Mouse (Mus musculus): Measurements from ENCODE around the gene Ttc16. TPM values are rescaled to one million over a fixed set of nuclear protein-coding genes. Genes with fewer than 3 reads are reported as not detected.

Ttc16 gene
- total RNA-seq, 2 experiments from 2014 or later, result 0.40 to 0.52 TPM

DNA sequence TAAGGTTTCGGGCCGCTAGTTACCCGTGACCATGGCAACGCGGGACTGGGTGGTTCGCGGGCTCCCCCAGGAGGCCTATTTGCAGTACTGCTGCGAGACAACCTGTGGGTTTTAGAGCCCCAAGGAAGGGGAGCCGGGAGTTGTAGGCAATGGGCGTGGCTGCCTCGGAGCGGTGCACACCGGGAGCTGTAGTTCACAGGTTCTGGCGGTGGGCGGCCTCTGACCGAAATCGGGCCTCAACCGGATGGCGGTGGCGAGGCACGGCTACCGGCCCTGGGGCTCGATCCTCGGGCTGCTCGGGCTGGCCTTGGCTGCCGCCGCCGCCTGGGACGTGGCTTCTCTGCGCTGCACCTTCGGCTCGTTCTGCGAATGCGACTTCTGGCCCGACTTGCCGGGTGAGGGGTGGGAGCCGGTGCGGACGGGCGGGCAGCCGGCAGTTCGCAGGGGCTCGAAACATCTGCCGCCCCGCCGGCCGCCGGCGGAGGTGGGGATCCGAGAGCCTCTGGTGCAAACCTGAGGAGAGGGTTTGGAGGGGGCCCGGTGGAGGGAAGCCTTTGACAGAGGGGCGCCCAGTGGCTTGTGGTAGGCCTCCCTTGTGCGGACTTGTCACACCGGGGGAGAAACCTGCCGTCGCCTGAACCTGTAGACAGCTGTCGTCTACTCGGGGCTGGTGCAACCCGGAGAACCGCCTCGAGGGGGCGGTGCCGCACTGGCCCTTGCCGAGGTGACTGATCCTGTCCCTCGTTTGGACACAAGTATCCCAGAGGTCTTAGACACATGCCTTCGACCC is 18.2 kb downstream of the Ttc16 start, which contains the start of gene Tor2a:
TSS of gene Tor2a (plus strand) at position 179 of the 790 bp plus-strand sequence.
- DNase-seq (ENCODE audit: extremely low spot score in 1 of 2, low spot score in 2 of 2), result peak; percentile 96
- peak within 1 kb of the TSS; percentile 92 for H3K4me3 ChIP-seq
- H3K27ac ChIP-seq, result peak within 1 kb of the TSS; percentile 96
- intact Hi-C loops (cut with DNase I), result loop anchor here (1.0 to 5.0 kb wide), 2 partner anchors 44 to 125 kb away; partner anchors contain the start of gene Cdk9
- peak; percentile 98 for TF ChIP-seq CTCF (IDR thresholded peaks at IDR 0.05)

DNA sequence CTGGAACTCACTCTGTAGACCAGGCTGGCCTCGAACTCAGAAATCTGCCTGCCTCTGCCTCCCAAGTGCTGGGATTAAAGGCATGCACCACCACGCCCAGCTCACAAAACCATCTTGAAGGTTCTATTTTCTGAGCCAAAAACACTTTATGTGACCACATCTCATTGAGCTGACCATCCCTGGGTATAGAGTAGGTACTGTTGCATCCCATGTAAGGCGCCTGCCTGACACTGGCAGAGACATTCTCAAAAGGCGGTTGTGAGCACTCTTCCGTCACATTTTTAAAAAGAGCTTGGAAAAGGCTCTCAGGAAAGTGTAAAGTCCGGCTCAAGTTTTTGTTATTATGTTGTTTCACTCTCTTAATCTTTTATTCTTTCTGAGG is 18.8 kb downstream of the Ttc16 start:
- TF ChIP-seq CTCF (IDR thresholded peaks at IDR 0.05), result no peak
- Histone ChIP-seq H3K4me3 (no peak overlapping the region; the same call in 1 of the 2 replicates), H3K27ac (no peak overlapping the region; the same call in 1 of the 2 replicates)
- intact Hi-C loops (cut with DNase I), result loop anchor here (1.0 to 5.0 kb wide), 2 partner anchors 43 to 124 kb away; partner anchors contain the start of gene Cdk9
- no peak for DNase-seq (ENCODE audit: extremely low spot score in 1 of 2, low spot score in 2 of 2)

- no peak overlapping the region for H3K4me3 ChIP-seq
- no peak for DNase-seq (ENCODE audit: extremely low spot score in 1 of 2, low spot score in 2 of 2)
- no peak; the same call in 1 of the 2 replicates for TF ChIP-seq CTCF (IDR thresholded peaks at IDR 0.05)
- intact Hi-C loops (cut with DNase I), result no loop called here
- H3K27ac ChIP-seq, result no peak overlapping the region
These were observed 23.3 kb downstream of the Ttc16 start for GRCm38 (mm10) chr2:32752181-32752580.

GRCm38 (mm10) chr2:32751665-32752033 is 23.8 kb downstream of the Ttc16 start:
- no peak overlapping the region for H3K27ac ChIP-seq
- intact Hi-C loops (cut with DNase I), result no loop called here
- no peak for DNase-seq (ENCODE audit: extremely low spot score in 1 of 2, low spot score in 2 of 2)
- TF ChIP-seq CTCF (IDR thresholded peaks at IDR 0.05), result no peak
- H3K4me3 ChIP-seq, result no peak overlapping the region

DNA sequence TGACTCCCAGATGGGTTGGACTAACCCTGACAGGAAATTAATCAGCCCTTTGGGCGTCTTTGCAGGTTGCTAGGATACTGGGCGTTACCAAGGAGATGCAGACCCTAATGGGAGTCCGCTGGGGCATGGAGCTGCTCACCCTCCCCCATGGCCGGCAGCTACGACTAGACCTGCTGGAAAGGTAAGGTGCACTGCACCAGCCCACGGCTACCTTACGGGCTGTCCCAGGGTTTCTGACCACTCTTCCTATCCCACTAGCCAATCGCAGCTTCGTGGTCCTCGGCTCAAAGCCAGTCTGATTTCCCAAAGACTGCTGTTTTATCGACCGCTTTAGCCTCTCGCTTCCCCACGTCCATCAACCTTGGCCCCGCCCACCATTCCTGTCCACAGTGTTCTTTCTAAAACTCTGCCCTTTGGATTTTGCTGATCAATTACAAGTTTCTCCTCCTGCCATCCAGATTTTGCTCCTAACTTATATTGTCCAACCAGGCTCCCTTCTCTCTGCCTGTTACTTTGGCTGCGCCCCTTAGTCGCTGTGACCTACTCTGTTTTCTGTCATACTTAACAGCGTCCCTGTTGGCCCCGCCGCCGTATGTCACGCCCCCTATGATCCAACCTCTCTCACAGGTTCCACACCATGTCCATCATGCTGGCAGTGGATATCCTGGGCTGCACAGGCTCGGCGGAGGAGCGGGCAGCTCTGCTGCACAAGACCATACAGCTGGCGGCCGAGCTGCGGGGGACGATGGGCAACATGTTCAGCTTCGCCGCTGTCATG is 24.4 kb downstream of the Ttc16 start:
- DNase-seq (ENCODE audit: extremely low spot score in 1 of 2, low spot score in 2 of 2), result no peak
- intact Hi-C loops (cut with DNase I), result no loop called here
- Histone ChIP-seq H3K4me3 (no peak overlapping the region), H3K27ac (no peak overlapping the region)
- TF ChIP-seq CTCF (IDR thresholded peaks at IDR 0.05), result no peak

- Histone ChIP-seq H3K27ac (no peak overlapping the region), H3K4me3 (no peak overlapping the region)
- intact Hi-C loops (cut with DNase I), result no loop called here
- no peak for DNase-seq (ENCODE audit: extremely low spot score in 1 of 2, low spot score in 2 of 2)
- peak; percentile 11 for TF ChIP-seq CTCF (IDR thresholded peaks at IDR 0.05)
These were observed 25.2 kb downstream of the Ttc16 start for GRCm38 (mm10) chr2:32750199-32750598.

- intact Hi-C loops (cut with DNase I), result no loop called here
- no peak for DNase-seq (ENCODE audit: extremely low spot score in 1 of 2, low spot score in 2 of 2)
- Histone ChIP-seq H3K27ac (no peak overlapping the region), H3K4me3 (no peak overlapping the region)
- no peak for TF ChIP-seq CTCF (IDR thresholded peaks at IDR 0.05)
These were observed 26.4 kb downstream of the Ttc16 start for GRCm38 (mm10) chr2:32749082-32749481.

DNA sequence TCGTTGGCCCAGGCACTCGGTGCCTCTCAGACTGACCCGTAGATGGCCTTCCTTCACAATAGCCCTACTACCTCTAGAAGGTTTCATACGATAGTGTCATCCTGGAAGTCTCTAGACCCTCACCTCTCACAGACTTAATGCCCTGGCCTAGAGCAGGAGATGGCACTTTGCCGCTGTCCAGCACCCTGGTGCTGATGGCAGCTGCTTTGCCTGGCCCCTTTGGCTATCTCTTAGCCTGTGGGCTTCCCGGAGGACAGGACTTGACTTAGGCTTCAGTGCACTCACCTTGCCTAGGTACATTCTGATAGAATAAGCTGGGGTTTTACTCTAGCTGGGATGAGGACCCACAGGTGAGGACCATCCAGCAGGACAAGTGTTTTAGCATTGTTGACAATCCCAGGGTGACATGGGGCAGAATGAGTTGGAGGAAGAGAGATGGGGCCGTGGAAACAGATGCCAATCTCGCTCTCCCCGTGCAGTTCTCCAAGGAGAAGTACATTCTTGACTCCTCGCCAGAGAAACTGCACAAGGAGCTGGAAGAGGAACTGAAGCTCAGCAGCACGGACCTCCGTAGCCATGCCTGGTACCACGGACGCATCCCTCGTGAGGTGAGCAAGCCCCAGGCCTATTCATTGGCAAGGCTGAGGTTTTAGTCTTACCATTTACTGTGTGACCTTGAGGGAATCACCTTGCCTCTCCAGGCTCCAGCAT is 31.0 kb downstream of the Ttc16 start:
- DNase-seq (ENCODE audit: extremely low spot score in 1 of 2, low spot score in 2 of 2), result no peak
- H3K27ac ChIP-seq, result no peak overlapping the region
- no peak overlapping the region for H3K4me3 ChIP-seq
- intact Hi-C loops (cut with DNase I), result no loop called here
- TF ChIP-seq CTCF (IDR thresholded peaks at IDR 0.05), result no peak

DNA sequence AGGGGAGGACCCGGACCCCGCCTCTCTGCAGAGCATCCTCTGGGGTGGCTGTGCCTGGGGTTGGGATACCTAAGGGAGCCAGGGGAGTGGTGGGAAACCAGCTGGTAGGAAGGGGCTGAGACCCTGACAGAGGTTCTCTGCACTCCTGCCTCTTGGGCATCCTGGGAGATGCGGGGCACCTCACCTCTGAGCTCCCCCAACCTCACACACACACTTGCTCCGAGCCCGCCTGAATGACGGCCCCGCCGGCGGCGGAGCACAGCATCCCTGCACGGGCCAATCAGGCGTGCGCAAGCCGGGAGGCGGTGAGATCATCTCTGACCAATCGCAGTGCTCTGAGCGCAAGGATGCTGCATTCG is 33.3 kb downstream of the Ttc16 start:
- peak; percentile 87 to 88 for DNase-seq (ENCODE audit: extremely low spot score in 1 of 2, low spot score in 2 of 2)
- no peak for TF ChIP-seq CTCF (IDR thresholded peaks at IDR 0.05)
- intact Hi-C loops (cut with DNase I), result loop anchor here (1.0 kb wide), 1 partner anchor 29 kb away; the partner anchor contains the start of gene Cdk9
- H3K4me3 ChIP-seq, result peak overlapping the region; percentile 87
- H3K27ac ChIP-seq, result peak overlapping the region; percentile 97

DNA sequence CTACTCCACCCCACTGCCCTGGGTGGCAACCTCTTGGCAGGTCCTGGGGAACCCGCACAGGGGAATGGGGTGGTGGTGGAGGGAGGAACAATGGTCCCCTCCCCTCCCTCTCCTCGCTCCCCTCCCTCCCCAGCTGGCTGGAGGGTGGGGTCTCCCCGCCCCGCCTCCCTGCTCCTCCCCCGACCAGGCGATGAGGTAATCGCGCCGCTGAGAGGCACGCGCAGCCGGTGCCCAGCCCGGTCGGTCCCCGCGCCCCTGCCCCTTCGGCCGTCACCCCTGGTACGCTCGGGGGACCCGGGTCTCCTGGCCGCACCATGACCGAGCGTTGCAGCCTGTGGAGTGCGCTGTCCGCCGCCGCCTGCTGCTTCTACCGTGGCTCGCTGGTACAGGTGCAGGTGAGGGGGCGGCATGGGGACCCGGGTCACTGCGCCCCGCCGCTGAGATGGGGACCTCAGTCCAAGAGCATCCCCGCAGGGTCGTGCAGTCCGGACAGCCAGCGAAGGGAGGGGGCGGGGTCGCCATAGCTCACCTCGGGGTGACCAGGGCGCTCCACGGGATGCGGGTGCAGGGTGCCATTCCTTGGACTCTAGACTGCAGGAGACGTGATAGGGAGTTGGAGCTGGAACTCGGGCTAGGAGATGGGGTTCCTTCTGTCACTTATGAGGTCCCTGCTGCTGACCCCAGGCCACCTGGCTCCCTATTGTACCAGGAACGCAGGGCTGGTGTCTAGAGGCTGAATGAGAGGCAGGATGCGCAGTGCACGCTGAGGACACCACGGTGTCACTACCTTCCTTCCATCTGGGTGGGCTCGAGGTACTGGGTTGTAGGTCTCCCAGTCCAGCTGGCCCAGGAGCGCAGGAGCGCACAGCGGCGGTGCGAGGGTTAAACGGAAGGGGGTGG is 33.9 kb downstream of the Ttc16 start:
- TF ChIP-seq CTCF (IDR thresholded peaks at IDR 0.05), result no peak
- peak; percentile 68 to 71 for DNase-seq (ENCODE audit: extremely low spot score in 1 of 2, low spot score in 2 of 2)
- Histone ChIP-seq H3K4me3 (peak overlapping the region; percentile 87), H3K27ac (peak overlapping the region; percentile 97)
- intact Hi-C loops (cut with DNase I), result loop anchor here (1.0 kb wide), 1 partner anchor 28 kb away; the partner anchor contains the start of gene Cdk9

DNA sequence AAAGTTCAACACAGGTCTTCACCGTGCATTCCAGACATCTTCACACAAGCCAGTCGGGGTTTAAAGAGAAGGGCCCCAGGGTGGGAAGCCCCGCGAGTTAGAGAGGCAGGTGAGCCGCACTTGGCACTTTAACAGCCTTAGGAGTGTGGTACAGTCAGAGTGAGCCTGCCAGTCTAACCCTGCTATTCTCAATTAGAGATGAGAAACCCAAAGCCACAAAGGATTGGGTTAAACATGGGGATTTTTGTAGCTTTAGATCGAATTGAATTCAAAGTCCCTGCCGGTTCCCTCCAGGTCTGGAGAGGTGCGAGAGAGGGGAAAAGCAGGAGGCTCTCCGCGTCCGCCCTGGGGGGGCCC is 34.5 kb downstream of the Ttc16 start, which contains the start of gene 6330409D20Rik:
TSS of gene 6330409D20Rik (minus strand) at position 101 of the 357 bp plus-strand sequence.
- peak within 1 kb of the TSS; percentile 97 for H3K27ac ChIP-seq
- DNase-seq (ENCODE audit: extremely low spot score in 1 of 2, low spot score in 2 of 2), result no peak
- intact Hi-C loops (cut with DNase I), result no loop called here
- no peak for TF ChIP-seq CTCF (IDR thresholded peaks at IDR 0.05)
- H3K4me3 ChIP-seq, result peak within 1 kb of the TSS; percentile 87

All from left cerebral cortex, adult 2 months (tissue).